Mouse (Mus musculus): ENCODE measurements around the gene Cyp27a1.

DNA sequence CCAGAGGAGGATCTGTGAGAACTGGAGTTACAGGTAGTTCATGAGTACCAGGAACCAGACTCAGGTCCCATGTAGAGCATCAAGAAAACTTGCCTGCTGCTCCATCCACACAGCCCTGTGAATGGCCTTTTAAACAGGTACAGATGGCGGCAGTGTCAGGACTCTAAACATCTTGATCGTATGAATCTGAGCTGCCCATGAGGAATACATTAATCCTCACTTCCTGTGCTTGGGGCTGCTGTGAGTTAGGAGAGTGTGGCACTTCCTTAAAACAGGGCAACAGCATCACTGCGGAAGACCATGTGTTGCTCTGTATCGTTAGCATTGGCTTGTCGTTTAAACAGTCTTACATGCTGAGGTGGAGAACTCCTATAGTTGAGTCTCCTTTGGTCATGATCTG, 2.1 kb downstream of the Cyp27a1 start:
- TF ChIP-seq POLR2A (IDR thresholded peaks at IDR 0.05; ENCODE audit: borderline replicate concordance, insufficient read depth, low read length) (no peak), CTCF (IDR thresholded peaks at IDR 0.05; ENCODE audit: borderline replicate concordance, insufficient read depth, low read depth, low read length) (no peak)

Data from cerebellum, adult 2 months (tissue).